26 mouse cellular contexts compared by ENCODE assay signal in genomic region chr9:29534304-29534703, GRCm38 (mm10).
DNase-seq lines count a peak whose midpoint lies in the region; ATAC-seq and TF ChIP-seq lines count a peak whose summit lies in the region.
"Had no signal": no experiment of that assay in that cellular context is flagged by ENCODE, and none has a peak within 500 bp of the region (broad histone marks: within the 10 kb centered on the region; RNA-seq: fewer than 3 reads in every experiment).

No protein-coding gene starts in this region.

- DNase-seq in cerebellum, adult 9-10 months: peak; percentile 55
- DNase-seq in cerebellum, postnatal 4 days (ENCODE audit: low spot score in 2 of 2): no peak
- peak; percentile 65 for DNase-seq in heart, adult 11 months
- no peak for DNase-seq in heart, adult 9 months (ENCODE audit: low spot score in 2 of 2)
- peak; percentile 55 for DNase-seq in brain, embryonic 14.5 days (ENCODE audit: low read depth)
- DNase-seq in left cerebral cortex, postnatal 4 days: no peak
- DNase-seq: adrenal gland, postnatal 25 days; gastrocnemius, adult 2 months; gastrocnemius, postnatal 36 days; heart, adult 2 months; heart, postnatal 10 days; kidney, adult 9 months; kidney, postnatal 10 days; layer of hippocampus, adult 9-11 months; liver, postnatal 0 days; lung, postnatal 36 days; right cerebral cortex, postnatal 14 days; thymus, postnatal 4 days had no signal

- no peak for TF ChIP-seq CTCF in brain, embryonic 14.5 days (IDR thresholded peaks at IDR 0.05; ENCODE audit: borderline replicate concordance, extremely low read depth, insufficient read depth, insufficient read length)

- H3K27ac ChIP-seq in embryonic facial prominence, embryonic 15.5 days (replicated peaks): no peak overlapping the region
- H3K27ac ChIP-seq: gastrocnemius, adult 2 months; heart, adult 2 months; heart, embryonic 13.5 days; hindbrain, embryonic 14.5 days; liver, embryonic 12.5 days; neural tube, embryonic 13.5 days had no signal

- 45% methylated on average over 7 of the region's 7 CpGs for WGBS in embryonic facial prominence, embryonic 15.5 days

- ATAC-seq in embryonic facial prominence, embryonic 15.5 days (ENCODE audit: insufficient number of reproducible peaks, low FRiP score, low TSS enrichment, low read depth): 0 out of 2 replicates have a peak, but pooled peaks have one; percentile 34
- ATAC-seq: forebrain, embryonic 16.5 days; intestine, postnatal 0 days; liver, embryonic 12.5 days; liver, postnatal 0 days had no signal

- no peak overlapping the region for H3K4me2 ChIP-seq in embryonic facial prominence, embryonic 15.5 days (replicated peaks)
- H3K4me2 ChIP-seq: heart, embryonic 13.5 days; hindbrain, embryonic 14.5 days; liver, embryonic 12.5 days; midbrain, embryonic 11.5 days; neural tube, embryonic 13.5 days had no signal

- H3K4me3 ChIP-seq in embryonic facial prominence, embryonic 15.5 days (replicated peaks): no peak overlapping the region
- H3K4me3 ChIP-seq: gastrocnemius, adult 2 months; heart, adult 2 months; heart, embryonic 13.5 days; liver, embryonic 12.5 days; neural tube, embryonic 13.5 days had no signal

- intact Hi-C loops in left cerebral cortex, postnatal 4 days (cut with DNase I): no loop called here

- no peaks in the 10 kb centered on the region for H3K4me1 ChIP-seq in embryonic facial prominence, embryonic 15.5 days
- H3K4me1 ChIP-seq: heart, embryonic 13.5 days; liver, embryonic 12.5 days had no signal

- H3K36me3 ChIP-seq in embryonic facial prominence, embryonic 15.5 days: no peaks in the 10 kb centered on the region
- H3K36me3 ChIP-seq: heart, embryonic 13.5 days; liver, embryonic 12.5 days; neural tube, embryonic 13.5 days had no signal

- no peak overlapping the region for H3K9ac ChIP-seq in embryonic facial prominence, embryonic 15.5 days
- H3K9ac ChIP-seq: heart, embryonic 13.5 days; hindbrain, embryonic 14.5 days; liver, embryonic 12.5 days; liver, postnatal 0 days; neural tube, embryonic 13.5 days had no signal

- no peaks in the 10 kb centered on the region for H3K9me3 ChIP-seq in embryonic facial prominence, embryonic 15.5 days (replicated peaks)
- H3K9me3 ChIP-seq: heart, embryonic 13.5 days; liver, embryonic 12.5 days; neural tube, embryonic 13.5 days had no signal

- no peak for TF ChIP-seq POLR2A in brain, embryonic 14.5 days (IDR thresholded peaks at IDR 0.05; ENCODE audit: borderline replicate concordance, extremely low read depth, insufficient read depth, insufficient read length, poor library complexity, severe bottlenecking)

- H3K27me3 ChIP-seq in embryonic facial prominence, embryonic 15.5 days: no peaks in the 10 kb centered on the region
- H3K27me3 ChIP-seq: heart, embryonic 13.5 days; liver, embryonic 12.5 days; neural tube, embryonic 13.5 days had no signal

Comparison
In these comparisons a context has a peak if more than half of its experiments do, and no peak if none do; other contexts are left out.
1. DNase-seq: peak in cerebellum, adult 9-10 months (single experiment), heart, adult 11 months (single experiment) and brain, embryonic 14.5 days (single experiment); none in cerebellum, postnatal 4 days (0 of 2), heart, adult 9 months (0 of 2) and left cerebral cortex, postnatal 4 days (single experiment).